Mouse (Mus musculus): ENCODE results near the gene Usp39. TPM values are rescaled to one million over a fixed set of nuclear protein-coding genes. Genes with fewer than 3 reads are reported as not detected.

Usp39 gene
- polyA plus RNA-seq, 1 experiment from 2014 or later = 32.6 TPM

- peak; percentile 75 for ATAC-seq (ENCODE audit: low read depth)
- no peak overlapping the region for H3K27ac ChIP-seq (ENCODE audit: low read length)
Observed at GRCm38 (mm10) chr6:72374820-72375563, 30.0 kb upstream of the Usp39 start.

DNA sequence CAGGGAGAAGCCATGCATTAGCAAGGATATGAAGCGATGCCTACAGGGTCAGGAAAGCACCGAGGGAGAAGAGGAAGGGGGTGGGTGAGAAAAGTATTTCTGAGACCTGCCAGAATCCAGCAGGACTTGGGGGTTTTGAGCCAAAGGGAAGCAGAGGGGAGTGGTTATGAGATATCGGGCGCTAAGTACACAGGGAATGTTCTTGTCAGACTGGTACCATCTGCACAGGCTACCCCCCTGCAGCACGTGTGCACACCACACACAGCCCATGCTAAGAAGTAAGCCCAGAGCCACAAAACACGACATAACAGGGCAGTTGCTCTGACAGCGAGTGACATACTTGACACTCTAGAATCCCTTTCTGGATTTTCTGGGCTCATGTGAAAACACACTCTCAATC lies 29.2 kb upstream of the Usp39 start:
- no peaks in the 10 kb centered on the region for H3K27me3 ChIP-seq (ENCODE audit: control insufficient read depth, insufficient read depth, low read depth, low read length)
- H3K27ac ChIP-seq (ENCODE audit: low read length) = no peak overlapping the region
- WGBS (ENCODE audit: insufficient replicate concordance) = 45% methylated on average over 7 of the region's 7 CpGs
- no peak overlapping the region for H3K4me2 ChIP-seq (ENCODE audit: low read depth, low read length)
- H3K4me3 ChIP-seq (ENCODE audit: low read depth, low read length) = no peak overlapping the region
- ATAC-seq (ENCODE audit: low read depth) = peak; percentile 23; the same call in 1 of the 2 replicates
- H3K36me3 ChIP-seq (ENCODE audit: control insufficient read depth, insufficient read depth) = no peaks in the 10 kb centered on the region; the same call in none of the 2 replicates
- H3K9ac ChIP-seq (ENCODE audit: low read depth, low read length) = no peak overlapping the region
- H3K4me1 ChIP-seq (ENCODE audit: control insufficient read depth, low read depth, low read length) = peaks cover 44% of the 10 kb centered on the region
- H3K9me3 ChIP-seq (replicated peaks; ENCODE audit: control insufficient read depth, low read length) = no peaks in the 10 kb centered on the region

More at GRCm38 (mm10) chr6:72374820-72375563, 30.0 kb upstream of the Usp39 start:
- Histone ChIP-seq H3K27me3 (ENCODE audit: control insufficient read depth, insufficient read depth, low read depth, low read length) (no peaks in the 10 kb centered on the region), H3K4me3 (ENCODE audit: low read depth, low read length) (no peak overlapping the region), H3K9ac (ENCODE audit: low read depth, low read length) (peak overlapping the region; percentile 2; the same call in 1 of the 2 replicates), H3K4me1 (ENCODE audit: control insufficient read depth, low read depth, low read length) (peaks cover 50% of the 10 kb centered on the region), H3K9me3 (replicated peaks; ENCODE audit: control insufficient read depth, low read length) (no peaks in the 10 kb centered on the region), H3K36me3 (ENCODE audit: control insufficient read depth, insufficient read depth) (no peaks in the 10 kb centered on the region; the same call in 1 of the 2 replicates), H3K4me2 (ENCODE audit: low read depth, low read length) (peak overlapping the region; percentile 41)
- WGBS (ENCODE audit: insufficient replicate concordance) = 20% methylated on average over 15 of the region's 15 CpGs

DNA sequence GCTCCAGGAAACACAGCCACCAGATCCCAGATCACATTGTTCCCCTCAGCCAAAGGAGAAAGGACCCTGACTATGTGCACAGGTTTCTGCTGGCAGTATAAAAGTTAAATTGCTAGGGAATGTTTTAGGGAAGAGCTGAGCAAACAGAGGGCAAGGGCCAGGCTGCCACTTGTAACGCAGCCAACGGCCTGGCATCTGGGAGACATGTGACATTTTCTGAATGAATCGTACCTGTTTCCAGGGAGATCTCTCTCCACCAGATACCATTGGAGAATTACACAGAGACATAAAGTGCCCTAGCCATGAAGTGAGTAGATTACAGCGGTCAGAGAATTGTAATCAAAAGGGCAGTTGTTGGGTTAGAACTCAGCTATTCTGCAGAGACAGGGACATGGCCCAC lies 28.2 kb upstream of the Usp39 start:
- Histone ChIP-seq H3K36me3 (ENCODE audit: control insufficient read depth, insufficient read depth) (peaks cover 3% of the 10 kb centered on the region), H3K27ac (ENCODE audit: low read length) (no peak overlapping the region), H3K9ac (ENCODE audit: low read depth, low read length) (no peak overlapping the region), H3K9me3 (replicated peaks; ENCODE audit: control insufficient read depth, low read length) (no peaks in the 10 kb centered on the region), H3K4me1 (ENCODE audit: control insufficient read depth, low read depth, low read length) (peaks cover 35% of the 10 kb centered on the region), H3K27me3 (ENCODE audit: control insufficient read depth, insufficient read depth, low read depth, low read length) (no peaks in the 10 kb centered on the region), H3K4me2 (ENCODE audit: low read depth, low read length) (no peak overlapping the region), H3K4me3 (ENCODE audit: low read depth, low read length) (no peak overlapping the region)
- no peak for ATAC-seq (ENCODE audit: low read depth)
- 85% methylated on average over 4 of the region's 4 CpGs for WGBS (ENCODE audit: insufficient replicate concordance)

DNA sequence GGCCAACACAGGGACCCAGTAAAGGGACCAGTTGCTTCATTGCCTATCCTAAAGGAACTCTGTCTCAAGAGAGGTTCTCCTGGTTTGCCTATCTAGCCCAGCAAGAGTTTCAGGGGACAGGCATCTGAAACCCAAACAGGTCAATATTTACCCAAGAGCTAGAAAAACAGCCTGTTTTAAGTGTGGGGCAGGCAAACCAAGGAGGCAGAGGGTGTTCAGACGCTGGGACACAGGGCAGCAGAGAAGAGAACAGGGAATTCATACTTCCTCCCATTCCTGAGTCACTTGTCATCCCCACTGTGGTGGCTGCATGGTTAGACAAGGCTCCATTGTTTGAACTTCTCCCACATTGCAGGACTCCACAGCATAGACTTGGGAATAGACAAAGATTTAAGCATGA lies 26.6 kb upstream of the Usp39 start:
- 43% methylated on average over 1 of the region's 1 CpGs for WGBS (ENCODE audit: insufficient replicate concordance)
- Histone ChIP-seq H3K36me3 (ENCODE audit: control insufficient read depth, insufficient read depth) (peaks cover 3% of the 10 kb centered on the region), H3K9ac (ENCODE audit: low read depth, low read length) (no peak overlapping the region), H3K4me2 (ENCODE audit: low read depth, low read length) (no peak overlapping the region), H3K4me1 (ENCODE audit: control insufficient read depth, low read depth, low read length) (peaks cover 30% of the 10 kb centered on the region), H3K27me3 (ENCODE audit: control insufficient read depth, insufficient read depth, low read depth, low read length) (no peaks in the 10 kb centered on the region), H3K4me3 (ENCODE audit: low read depth, low read length) (no peak overlapping the region), H3K27ac (ENCODE audit: low read length) (no peak overlapping the region), H3K9me3 (replicated peaks; ENCODE audit: control insufficient read depth, low read length) (no peaks in the 10 kb centered on the region)
- no peak for ATAC-seq (ENCODE audit: low read depth)

GRCm38 (mm10) chr6:72371147-72371546 lies 26.2 kb upstream of the Usp39 start:
- peaks cover 30% of the 10 kb centered on the region for H3K4me1 ChIP-seq (ENCODE audit: control insufficient read depth, low read depth, low read length)
- no peaks in the 10 kb centered on the region for H3K9me3 ChIP-seq (replicated peaks; ENCODE audit: control insufficient read depth, low read length)
- no peak for ATAC-seq (ENCODE audit: low read depth)
- H3K36me3 ChIP-seq (ENCODE audit: control insufficient read depth, insufficient read depth) = peaks cover 3% of the 10 kb centered on the region
- H3K27ac ChIP-seq (ENCODE audit: low read length) = no peak overlapping the region
- H3K4me2 ChIP-seq (ENCODE audit: low read depth, low read length) = no peak overlapping the region
- H3K9ac ChIP-seq (ENCODE audit: low read depth, low read length) = no peak overlapping the region
- no peak overlapping the region for H3K4me3 ChIP-seq (ENCODE audit: low read depth, low read length)
- H3K27me3 ChIP-seq (ENCODE audit: control insufficient read depth, insufficient read depth, low read depth, low read length) = no peaks in the 10 kb centered on the region
- WGBS (ENCODE audit: insufficient replicate concordance) = 61% methylated on average over 5 of the region's 5 CpGs

GRCm38 (mm10) chr6:72370091-72370490 lies 25.1 kb upstream of the Usp39 start:
- Histone ChIP-seq H3K9me3 (replicated peaks; ENCODE audit: control insufficient read depth, low read length) (no peaks in the 10 kb centered on the region), H3K9ac (ENCODE audit: low read depth, low read length) (no peak overlapping the region), H3K36me3 (ENCODE audit: control insufficient read depth, insufficient read depth) (peaks cover 3% of the 10 kb centered on the region), H3K27me3 (ENCODE audit: control insufficient read depth, insufficient read depth, low read depth, low read length) (no peaks in the 10 kb centered on the region), H3K4me1 (ENCODE audit: control insufficient read depth, low read depth, low read length) (peaks cover 28% of the 10 kb centered on the region), H3K27ac (ENCODE audit: low read length) (no peak overlapping the region), H3K4me2 (ENCODE audit: low read depth, low read length) (no peak overlapping the region), H3K4me3 (ENCODE audit: low read depth, low read length) (no peak overlapping the region)
- no peak for ATAC-seq (ENCODE audit: low read depth)
- WGBS (ENCODE audit: insufficient replicate concordance) = 79% methylated on average over 12 of the region's 12 CpGs

GRCm38 (mm10) chr6:72369557-72369956 lies 24.6 kb upstream of the Usp39 start:
- Histone ChIP-seq H3K27ac (ENCODE audit: low read length) (no peak overlapping the region), H3K36me3 (ENCODE audit: control insufficient read depth, insufficient read depth) (peaks cover 3% of the 10 kb centered on the region), H3K4me3 (ENCODE audit: low read depth, low read length) (no peak overlapping the region), H3K9me3 (replicated peaks; ENCODE audit: control insufficient read depth, low read length) (no peaks in the 10 kb centered on the region), H3K27me3 (ENCODE audit: control insufficient read depth, insufficient read depth, low read depth, low read length) (no peaks in the 10 kb centered on the region), H3K4me1 (ENCODE audit: control insufficient read depth, low read depth, low read length) (peaks cover 23% of the 10 kb centered on the region), H3K4me2 (ENCODE audit: low read depth, low read length) (no peak overlapping the region), H3K9ac (ENCODE audit: low read depth, low read length) (no peak overlapping the region)
- no peak for ATAC-seq (ENCODE audit: low read depth)
- WGBS (ENCODE audit: insufficient replicate concordance) = 78% methylated on average over 4 of the region's 4 CpGs

DNA sequence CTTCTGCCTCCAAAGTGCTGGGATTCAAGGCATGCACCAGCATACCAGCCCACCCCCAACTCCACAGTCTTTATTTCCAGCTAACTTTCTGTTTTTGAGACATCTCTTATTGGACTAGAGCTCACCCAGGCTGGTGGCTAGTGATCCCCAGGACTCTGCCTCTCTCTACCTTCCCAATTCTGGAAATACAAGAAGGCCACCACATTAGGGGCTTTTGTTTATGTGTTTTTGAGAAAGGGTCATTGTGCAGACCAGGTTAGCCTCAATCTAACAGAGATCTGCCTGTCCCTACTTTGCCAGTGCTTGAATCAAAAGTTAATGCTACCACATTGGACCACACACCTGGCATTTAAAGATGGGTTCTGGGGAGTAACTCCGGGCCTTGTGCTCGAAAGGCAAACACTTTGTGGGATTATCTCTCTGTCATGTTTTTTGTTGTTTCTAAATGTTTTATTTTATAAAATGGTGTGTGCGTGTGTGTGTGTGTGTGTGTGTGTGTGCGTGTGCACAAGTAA lies 22.5 kb upstream of the Usp39 start:
- Histone ChIP-seq H3K4me3 (ENCODE audit: low read depth, low read length) (no peak overlapping the region), H3K9me3 (replicated peaks; ENCODE audit: control insufficient read depth, low read length) (no peaks in the 10 kb centered on the region), H3K4me1 (ENCODE audit: control insufficient read depth, low read depth, low read length) (peaks cover 18% of the 10 kb centered on the region), H3K27me3 (ENCODE audit: control insufficient read depth, insufficient read depth, low read depth, low read length) (no peaks in the 10 kb centered on the region), H3K4me2 (ENCODE audit: low read depth, low read length) (no peak overlapping the region), H3K27ac (ENCODE audit: low read length) (no peak overlapping the region), H3K36me3 (ENCODE audit: control insufficient read depth, insufficient read depth) (peaks cover 3% of the 10 kb centered on the region), H3K9ac (ENCODE audit: low read depth, low read length) (no peak overlapping the region)
- whole genome bisulfite sequencing (ENCODE audit: insufficient replicate concordance) = 72% methylated on average over 4 of the region's 4 CpGs
- ATAC-seq (ENCODE audit: low read depth) = no peak

GRCm38 (mm10) chr6:72366844-72367443 lies 22.0 kb upstream of the Usp39 start, which contains the start of gene Rnf181:
Gene Rnf181 (minus strand): TSS chr6:72366956.
- H3K9me3 ChIP-seq (replicated peaks; ENCODE audit: control insufficient read depth, low read length) = no peaks in the 10 kb centered on the region
- H3K27me3 ChIP-seq (ENCODE audit: control insufficient read depth, insufficient read depth, low read depth, low read length) = no peaks in the 10 kb centered on the region
- no peak within 1 kb of the TSS for H3K4me3 ChIP-seq (ENCODE audit: low read depth, low read length)
- H3K4me2 ChIP-seq (ENCODE audit: low read depth, low read length) = no peak within 1 kb of the TSS
- no peak for ATAC-seq (ENCODE audit: low read depth)
- H3K4me1 ChIP-seq (ENCODE audit: control insufficient read depth, low read depth, low read length) = peaks cover 18% of the 10 kb centered on the region
- 57% methylated on average over 4 of the region's 4 CpGs for WGBS (ENCODE audit: insufficient replicate concordance)
- peaks cover 3% of the 10 kb centered on the region for H3K36me3 ChIP-seq (ENCODE audit: control insufficient read depth, insufficient read depth)
- H3K27ac ChIP-seq (ENCODE audit: low read length) = no peak within 1 kb of the TSS
- no peak within 1 kb of the TSS for H3K9ac ChIP-seq (ENCODE audit: low read depth, low read length)

All from liver, embryonic 16.5 days (tissue).